Mouse (Mus musculus) stomach, postnatal 0 days (tissue): ENCODE data around the gene Mrpl37.

Experiments used
- CTCF ChIP-seq: IDR thresholded peaks from 2 replicates; pipeline ENCODE4 v1.5.1; 2016; ENCODE audit warnings: antibody characterized with exemption, low read depth, mild to moderate bottlenecking, moderate library complexity
- EP300 ChIP-seq: optimal IDR thresholded peaks from 2 replicates; pipeline ENCODE3; 2016; ENCODE audit warnings: antibody characterized with exemption

DNA sequence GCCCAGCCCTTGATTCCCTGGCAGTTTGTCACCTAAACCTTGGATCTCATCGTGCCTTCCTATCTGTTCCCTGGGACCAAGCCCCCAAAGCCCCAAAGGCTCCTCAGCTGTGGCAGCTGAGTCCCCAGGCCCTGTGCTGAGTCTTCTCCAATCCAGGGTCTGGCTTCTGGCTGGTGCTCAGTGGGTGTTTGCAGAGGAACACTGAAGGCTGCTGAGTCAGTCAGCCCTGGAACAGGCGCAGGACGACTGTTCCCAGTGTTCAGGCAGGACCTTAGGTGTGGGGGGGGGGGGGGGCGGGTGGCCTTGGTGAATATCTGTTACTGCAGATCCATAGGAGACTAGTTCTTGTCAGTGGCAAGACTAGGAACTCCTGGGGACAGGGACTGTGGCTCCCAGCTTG, 14.8 kb downstream of the Mrpl37 start:
- TF ChIP-seq EP300 = no peak
- TF ChIP-seq CTCF = no peak
